Mouse (Mus musculus): ENCODE data around the gene Fkbp2. TPM values are rescaled to one million over a fixed set of nuclear protein-coding genes. Genes with fewer than 3 reads are reported as not detected.

The Fkbp2 gene
- total RNA-seq, 1 experiment from 2014 or later, result 32.4 TPM

- ATAC-seq (ENCODE audit: extremely low read depth, insufficient number of reproducible peaks, low FRiP score, poor library complexity, severe bottlenecking), result no peak
Observed at GRCm38 (mm10) chr19:6949951-6950350, 30.4 kb downstream of the Fkbp2 start.

- ATAC-seq (ENCODE audit: extremely low read depth, insufficient number of reproducible peaks, low FRiP score, poor library complexity, severe bottlenecking), result no peak
Observed at GRCm38 (mm10) chr19:6949532-6949931, 30.8 kb downstream of the Fkbp2 start.

GRCm38 (mm10) chr19:6948186-6948585 is 32.1 kb downstream of the Fkbp2 start:
- ATAC-seq (ENCODE audit: extremely low read depth, insufficient number of reproducible peaks, low FRiP score, poor library complexity, severe bottlenecking), result no peak

- ATAC-seq (ENCODE audit: extremely low read depth, insufficient number of reproducible peaks, low FRiP score, poor library complexity, severe bottlenecking), result no peak
Observed at GRCm38 (mm10) chr19:6947742-6948141, 32.6 kb downstream of the Fkbp2 start.

- ATAC-seq (ENCODE audit: extremely low read depth, insufficient number of reproducible peaks, low FRiP score, poor library complexity, severe bottlenecking), result no peak
Observed at GRCm38 (mm10) chr19:6943709-6944108, 36.6 kb downstream of the Fkbp2 start.

- no peak for ATAC-seq (ENCODE audit: extremely low read depth, insufficient number of reproducible peaks, low FRiP score, poor library complexity, severe bottlenecking)
Observed at GRCm38 (mm10) chr19:6942764-6943163, 37.5 kb downstream of the Fkbp2 start.

- peak; percentile 75 for ATAC-seq (ENCODE audit: extremely low read depth, insufficient number of reproducible peaks, low FRiP score, poor library complexity, severe bottlenecking)
Observed at GRCm38 (mm10) chr19:6942249-6942691, 38.0 kb downstream of the Fkbp2 start, which contains the start of gene Gpr137. Gpr137 (minus strand) TSS chr19:6942480.

GRCm38 (mm10) chr19:6941372-6942248 is 38.7 kb downstream of the Fkbp2 start, which contains the start of gene Bad:
Bad (plus strand) TSS chr19:6941861.
- peak; percentile 74 for ATAC-seq (ENCODE audit: extremely low read depth, insufficient number of reproducible peaks, low FRiP score, poor library complexity, severe bottlenecking)

GRCm38 (mm10) chr19:6940396-6941351 is 39.6 kb downstream of the Fkbp2 start:
- no peak for ATAC-seq (ENCODE audit: extremely low read depth, insufficient number of reproducible peaks, low FRiP score, poor library complexity, severe bottlenecking)

- ATAC-seq (ENCODE audit: extremely low read depth, insufficient number of reproducible peaks, low FRiP score, poor library complexity, severe bottlenecking), result no peak
Observed at GRCm38 (mm10) chr19:6939106-6940002, 40.9 kb downstream of the Fkbp2 start.

- ATAC-seq (ENCODE audit: extremely low read depth, insufficient number of reproducible peaks, low FRiP score, poor library complexity, severe bottlenecking), result no peak
Observed at GRCm38 (mm10) chr19:6937541-6938465, 42.5 kb downstream of the Fkbp2 start.

GRCm38 (mm10) chr19:6936299-6936698 is 44.0 kb downstream of the Fkbp2 start:
- no peak for ATAC-seq (ENCODE audit: extremely low read depth, insufficient number of reproducible peaks, low FRiP score, poor library complexity, severe bottlenecking)

- ATAC-seq (ENCODE audit: extremely low read depth, insufficient number of reproducible peaks, low FRiP score, poor library complexity, severe bottlenecking), result no peak
Observed at GRCm38 (mm10) chr19:6934195-6934977, 45.9 kb downstream of the Fkbp2 start, which contains the start of gene Kcnk4. Kcnk4 (minus strand) TSS chr19:6934515.

GRCm38 (mm10) chr19:6933436-6934194 is 46.7 kb downstream of the Fkbp2 start:
- peak; percentile 27 for ATAC-seq (ENCODE audit: extremely low read depth, insufficient number of reproducible peaks, low FRiP score, poor library complexity, severe bottlenecking)

GRCm38 (mm10) chr19:6933102-6933435 is 47.2 kb downstream of the Fkbp2 start:
- ATAC-seq (ENCODE audit: extremely low read depth, insufficient number of reproducible peaks, low FRiP score, poor library complexity, severe bottlenecking), result no peak

GRCm38 (mm10) chr19:6932018-6932417 is 48.3 kb downstream of the Fkbp2 start:
- no peak for ATAC-seq (ENCODE audit: extremely low read depth, insufficient number of reproducible peaks, low FRiP score, poor library complexity, severe bottlenecking)
